Mouse (Mus musculus): ENCODE measurements at regions not wholly inside any gene's neighbourhood (a gene's known extent, or its start where the extent isn't known, plus 50 kb on each side); places are given as distances from the start of the nearest gene placed in this dataset.

GRCm38 (mm10) chr14:123081016-123081714 lies 97.3 kb upstream of the Tmtc4 start:
- in situ Hi-C loops (cut with MboI, MseI) = no loop called here

- in situ Hi-C loops (cut with MboI, MseI) = no loop called here
Measured at GRCm38 (mm10) chr14:123079733-123080132, 95.9 kb upstream of the Tmtc4 start.

- in situ Hi-C loops (cut with MboI, MseI) = no loop called here
Measured at GRCm38 (mm10) chr14:123078804-123079203, 95.0 kb upstream of the Tmtc4 start.

- in situ Hi-C loops (cut with MboI, MseI) = no loop called here
Measured at GRCm38 (mm10) chr14:123066344-123066743, 82.5 kb upstream of the Tmtc4 start.

GRCm38 (mm10) chr14:123065566-123065965 lies 81.7 kb upstream of the Tmtc4 start:
- in situ Hi-C loops (cut with MboI, MseI) = no loop called here

- in situ Hi-C loops (cut with MboI, MseI) = no loop called here
Measured at GRCm38 (mm10) chr14:123065136-123065535, 81.3 kb upstream of the Tmtc4 start.

- in situ Hi-C loops (cut with MboI, MseI) = loop anchor here (5.0 kb wide), 1 partner anchor 59 kb away; no protein-coding TSS in a partner anchor
Measured at GRCm38 (mm10) chr14:123062908-123063307, 79.1 kb upstream of the Tmtc4 start.

- in situ Hi-C loops (cut with MboI, MseI) = no loop called here
Measured at GRCm38 (mm10) chr14:123056976-123057375, 73.1 kb upstream of the Tmtc4 start.

- in situ Hi-C loops (cut with MboI, MseI) = loop anchor here (5.0 kb wide), 1 partner anchor 56 kb away; no protein-coding TSS in a partner anchor
Measured at GRCm38 (mm10) chr14:123048451-123048850, 64.6 kb upstream of the Tmtc4 start.

GRCm38 (mm10) chr14:123040046-123040445 lies 56.2 kb upstream of the Tmtc4 start:
- in situ Hi-C loops (cut with MboI, MseI) = no loop called here

- in situ Hi-C loops (cut with MboI, MseI) = no loop called here
Measured at GRCm38 (mm10) chr14:123037444-123037843, 53.6 kb upstream of the Tmtc4 start.

All from T-helper 1 cell (primary cell).